Mouse (Mus musculus): ENCODE measurements around the gene Zfp263. TPM values are rescaled to one million over a fixed set of nuclear protein-coding genes. Genes with fewer than 3 reads are reported as not detected.
A peak's percentile ranks its signal among the peaks of the same experiment; 100 is the strongest.

Gene Zfp263
- polyA plus RNA-seq, 1 experiment from 2014 or later: 26.5 TPM

GRCm38 (mm10) chr16:3744186-3744700, 350 bp downstream of the Zfp263 start:
- peak; percentile 48 for ATAC-seq (replicated peaks; ENCODE audit: insufficient number of reproducible peaks, insufficient read depth, low FRiP score, low read depth)
- H3K9ac ChIP-seq: peak overlapping the region; percentile 81
- WGBS: under 1% methylated on average over 32 of the region's 32 CpGs
- peak overlapping the region; percentile 88 for H3K4me3 ChIP-seq
- no peaks in the 10 kb centered on the region for H3K27me3 ChIP-seq
- H3K27ac ChIP-seq: peak overlapping the region; percentile 93
- peak overlapping the region; percentile 91 for H3K4me2 ChIP-seq
- peaks cover 37% of the 10 kb centered on the region for H3K36me3 ChIP-seq
- peaks cover 23% of the 10 kb centered on the region for H3K4me1 ChIP-seq (replicated peaks)
- peaks cover 8% of the 10 kb centered on the region for H3K9me3 ChIP-seq (replicated peaks)

GRCm38 (mm10) chr16:3745656-3746055, 1.8 kb downstream of the Zfp263 start:
- no peaks in the 10 kb centered on the region for H3K27me3 ChIP-seq
- 84% methylated on average over 4 of the region's 4 CpGs for WGBS
- ATAC-seq (replicated peaks; ENCODE audit: insufficient number of reproducible peaks, insufficient read depth, low FRiP score, low read depth): no peak
- no peak overlapping the region for H3K9ac ChIP-seq
- H3K27ac ChIP-seq: no peak overlapping the region
- H3K4me3 ChIP-seq: peak overlapping the region; percentile 88
- peaks cover 51% of the 10 kb centered on the region for H3K36me3 ChIP-seq
- H3K4me2 ChIP-seq: peak overlapping the region; percentile 91
- peaks cover 23% of the 10 kb centered on the region for H3K4me1 ChIP-seq (replicated peaks)
- H3K9me3 ChIP-seq (replicated peaks): peaks cover 19% of the 10 kb centered on the region

- no peaks in the 10 kb centered on the region for H3K27me3 ChIP-seq
- H3K9me3 ChIP-seq (replicated peaks): peaks cover 19% of the 10 kb centered on the region
- H3K4me2 ChIP-seq: no peak overlapping the region
- H3K36me3 ChIP-seq: peaks cover 66% of the 10 kb centered on the region
- H3K9ac ChIP-seq: no peak overlapping the region
- 96% methylated on average over 3 of the region's 3 CpGs for WGBS
- no peak for ATAC-seq (replicated peaks; ENCODE audit: insufficient number of reproducible peaks, insufficient read depth, low FRiP score, low read depth)
- H3K27ac ChIP-seq: no peak overlapping the region
- H3K4me1 ChIP-seq (replicated peaks): peaks cover 19% of the 10 kb centered on the region
- no peak overlapping the region for H3K4me3 ChIP-seq
Measured at GRCm38 (mm10) chr16:3748976-3749375, 5.1 kb downstream of the Zfp263 start.

- Histone ChIP-seq H3K4me2 (no peak overlapping the region), H3K4me1 (replicated peaks) (no peaks in the 10 kb centered on the region), H3K27ac (no peak overlapping the region), H3K4me3 (no peak overlapping the region), H3K9ac (no peak overlapping the region), H3K27me3 (no peaks in the 10 kb centered on the region), H3K9me3 (replicated peaks) (no peaks in the 10 kb centered on the region), H3K36me3 (no peaks in the 10 kb centered on the region)
- WGBS: 91% methylated on average over 4 of the region's 4 CpGs
- no peak for ATAC-seq (replicated peaks; ENCODE audit: insufficient number of reproducible peaks, insufficient read depth, low FRiP score, low read depth)
Measured at GRCm38 (mm10) chr16:3771603-3772002, 27.7 kb downstream of the Zfp263 start.

GRCm38 (mm10) chr16:3776365-3776764, 32.5 kb downstream of the Zfp263 start:
- Histone ChIP-seq H3K36me3 (no peaks in the 10 kb centered on the region), H3K27ac (no peak overlapping the region), H3K9me3 (replicated peaks) (no peaks in the 10 kb centered on the region), H3K4me1 (replicated peaks) (no peaks in the 10 kb centered on the region), H3K4me3 (no peak overlapping the region), H3K27me3 (no peaks in the 10 kb centered on the region), H3K9ac (no peak overlapping the region), H3K4me2 (no peak overlapping the region)
- ATAC-seq (replicated peaks; ENCODE audit: insufficient number of reproducible peaks, insufficient read depth, low FRiP score, low read depth): no peak
- 75% methylated on average over 3 of the region's 3 CpGs for WGBS

GRCm38 (mm10) chr16:3777986-3778385, 34.1 kb downstream of the Zfp263 start:
- H3K9me3 ChIP-seq (replicated peaks): no peaks in the 10 kb centered on the region
- H3K27me3 ChIP-seq: no peaks in the 10 kb centered on the region
- no peaks in the 10 kb centered on the region for H3K36me3 ChIP-seq
- whole genome bisulfite sequencing: 63% methylated on average over 3 of the region's 3 CpGs
- H3K9ac ChIP-seq: no peak overlapping the region
- no peak for ATAC-seq (replicated peaks; ENCODE audit: insufficient number of reproducible peaks, insufficient read depth, low FRiP score, low read depth)
- no peaks in the 10 kb centered on the region for H3K4me1 ChIP-seq (replicated peaks)
- H3K4me2 ChIP-seq: no peak overlapping the region
- H3K4me3 ChIP-seq: no peak overlapping the region
- H3K27ac ChIP-seq: no peak overlapping the region

- Histone ChIP-seq H3K4me3 (no peak overlapping the region), H3K4me2 (no peak overlapping the region), H3K27ac (no peak overlapping the region), H3K9ac (no peak overlapping the region), H3K36me3 (no peaks in the 10 kb centered on the region), H3K4me1 (replicated peaks) (no peaks in the 10 kb centered on the region), H3K27me3 (no peaks in the 10 kb centered on the region), H3K9me3 (replicated peaks) (no peaks in the 10 kb centered on the region)
- no peak for ATAC-seq (replicated peaks; ENCODE audit: insufficient number of reproducible peaks, insufficient read depth, low FRiP score, low read depth)
Measured at GRCm38 (mm10) chr16:3781237-3781636, 37.3 kb downstream of the Zfp263 start.

- no peaks in the 10 kb centered on the region for H3K27me3 ChIP-seq
- no peak for ATAC-seq (replicated peaks; ENCODE audit: insufficient number of reproducible peaks, insufficient read depth, low FRiP score, low read depth)
- no peaks in the 10 kb centered on the region for H3K36me3 ChIP-seq
- H3K9me3 ChIP-seq (replicated peaks): no peaks in the 10 kb centered on the region
- no peak overlapping the region for H3K27ac ChIP-seq
- no peak overlapping the region for H3K4me2 ChIP-seq
- H3K4me1 ChIP-seq (replicated peaks): no peaks in the 10 kb centered on the region
- H3K4me3 ChIP-seq: no peak overlapping the region
- no peak overlapping the region for H3K9ac ChIP-seq
Measured at GRCm38 (mm10) chr16:3788394-3788793, 44.5 kb downstream of the Zfp263 start.

Other genes starting within 250 kb of the Zfp263 start
- not detected in 2 replicates for gene Olfr161, start 153.1 kb upstream of the Zfp263 start, polyA plus RNA-seq (2015; fragmentation: Nextera tagmentation; extraction: Ambion mirVana)
- gene Mefv, start 26.0 kb upstream of the Zfp263 start, polyA plus RNA-seq (2015; fragmentation: Nextera tagmentation; extraction: Ambion mirVana): 0.09 TPM in 1 of 2 replicates, not detected in the other
- gene Olfr15, start 86.8 kb downstream of the Zfp263 start, polyA plus RNA-seq (2015; fragmentation: Nextera tagmentation; extraction: Ambion mirVana): not detected in 2 replicates
- 0.71 and 0.77 TPM in 2 replicates for gene Zfp174, start 103.2 kb downstream of the Zfp263 start, polyA plus RNA-seq (2015; fragmentation: Nextera tagmentation; extraction: Ambion mirVana)
- 29.6 and 40.6 TPM in 2 replicates for gene Naa60, start 128.3 kb downstream of the Zfp263 start, polyA plus RNA-seq (2015; fragmentation: Nextera tagmentation; extraction: Ambion mirVana)
- gene Zfp597, start 140.5 kb downstream of the Zfp263 start, polyA plus RNA-seq (2015; fragmentation: Nextera tagmentation; extraction: Ambion mirVana): 5.3 and 5.4 TPM in 2 replicates
- gene Gm20695, start 140.6 kb downstream of the Zfp263 start, polyA plus RNA-seq (2015; fragmentation: Nextera tagmentation; extraction: Ambion mirVana): 0.58 and 0.93 TPM in 2 replicates
- gene 1700037C18Rik, start 164.6 kb downstream of the Zfp263 start, polyA plus RNA-seq (2015; fragmentation: Nextera tagmentation; extraction: Ambion mirVana): 7.7 and 8.5 TPM in 2 replicates
- gene Cluap1, start 164.7 kb downstream of the Zfp263 start, polyA plus RNA-seq (2015; fragmentation: Nextera tagmentation; extraction: Ambion mirVana): 14.2 and 15.6 TPM in 2 replicates
- gene Nlrc3, start 232.5 kb downstream of the Zfp263 start, polyA plus RNA-seq (2015; fragmentation: Nextera tagmentation; extraction: Ambion mirVana): 1.3 and 2.2 TPM in 2 replicates